Mouse (Mus musculus): Measurements from ENCODE around the gene Olfr1411.

Gene Olfr1411

GRCm38 (mm10) chr1:92643691-92644090, 49.5 kb downstream of the Olfr1411 start:
- TF ChIP-seq CTCF (conservative IDR thresholded peaks at IDR 0.05; ENCODE audit: low read length) (no peak), POU5F1 (IDR thresholded peaks at IDR 0.05; ENCODE audit: borderline replicate concordance, low read length) (no peak), NANOG (IDR thresholded peaks at IDR 0.05; ENCODE audit: borderline replicate concordance, low read length) (no peak)
- Histone ChIP-seq H3K27me3 (ENCODE audit: insufficient read depth, low read length) (peaks cover 21% of the 10 kb centered on the region), H3K9me3 (ENCODE audit: low read length) (no peaks in the 10 kb centered on the region), H3K36me3 (ENCODE audit: insufficient read depth, low read length) (peaks cover 14% of the 10 kb centered on the region), H3K4me1 (replicated peaks; ENCODE audit: low read depth, low read length) (peaks cover 46% of the 10 kb centered on the region), H3K4me3 (replicated peaks; ENCODE audit: low read length) (no peak overlapping the region)

- Histone ChIP-seq H3K36me3 (ENCODE audit: insufficient read depth, low read length) (peaks cover 2% of the 10 kb centered on the region; the same call in 1 of the 2 replicates), H3K9me3 (ENCODE audit: low read length) (no peaks in the 10 kb centered on the region), H3K4me3 (replicated peaks; ENCODE audit: low read length) (no peak overlapping the region), H3K4me1 (replicated peaks; ENCODE audit: low read depth, low read length) (peaks cover 34% of the 10 kb centered on the region), H3K27me3 (ENCODE audit: insufficient read depth, low read length) (peaks cover 21% of the 10 kb centered on the region)
- TF ChIP-seq POU5F1 (IDR thresholded peaks at IDR 0.05; ENCODE audit: borderline replicate concordance, low read length) (no peak), CTCF (conservative IDR thresholded peaks at IDR 0.05; ENCODE audit: low read length) (no peak), NANOG (IDR thresholded peaks at IDR 0.05; ENCODE audit: borderline replicate concordance, low read length) (no peak)
Observed at GRCm38 (mm10) chr1:92644916-92645315, 50.7 kb downstream of the Olfr1411 start.

- peaks cover 24% of the 10 kb centered on the region for H3K27me3 ChIP-seq (ENCODE audit: insufficient read depth, low read length)
- TF ChIP-seq POU5F1 (IDR thresholded peaks at IDR 0.05; ENCODE audit: borderline replicate concordance, low read length) (no peak), CTCF (conservative IDR thresholded peaks at IDR 0.05; ENCODE audit: low read length) (no peak), NANOG (IDR thresholded peaks at IDR 0.05; ENCODE audit: borderline replicate concordance, low read length) (no peak)
- no peaks in the 10 kb centered on the region for H3K9me3 ChIP-seq (ENCODE audit: low read length)
- no peak overlapping the region for H3K4me3 ChIP-seq (replicated peaks; ENCODE audit: low read length)
- H3K4me1 ChIP-seq (replicated peaks; ENCODE audit: low read depth, low read length) = peaks cover 22% of the 10 kb centered on the region
- no peaks in the 10 kb centered on the region for H3K36me3 ChIP-seq (ENCODE audit: insufficient read depth, low read length)
Observed at GRCm38 (mm10) chr1:92646111-92646510, 51.9 kb downstream of the Olfr1411 start.

GRCm38 (mm10) chr1:92646601-92647000, 52.4 kb downstream of the Olfr1411 start:
- no peaks in the 10 kb centered on the region for H3K9me3 ChIP-seq (ENCODE audit: low read length)
- H3K27me3 ChIP-seq (ENCODE audit: insufficient read depth, low read length) = peaks cover 24% of the 10 kb centered on the region
- H3K4me3 ChIP-seq (replicated peaks; ENCODE audit: low read length) = no peak overlapping the region
- TF ChIP-seq NANOG (IDR thresholded peaks at IDR 0.05; ENCODE audit: borderline replicate concordance, low read length) = no peak
- no peak for TF ChIP-seq CTCF (conservative IDR thresholded peaks at IDR 0.05; ENCODE audit: low read length)
- H3K4me1 ChIP-seq (replicated peaks; ENCODE audit: low read depth, low read length) = peaks cover 19% of the 10 kb centered on the region
- no peaks in the 10 kb centered on the region for H3K36me3 ChIP-seq (ENCODE audit: insufficient read depth, low read length)

- TF ChIP-seq NANOG (IDR thresholded peaks at IDR 0.05; ENCODE audit: borderline replicate concordance, low read length) (no peak), POU5F1 (IDR thresholded peaks at IDR 0.05; ENCODE audit: borderline replicate concordance, low read length) (no peak), CTCF (conservative IDR thresholded peaks at IDR 0.05; ENCODE audit: low read length) (no peak)
- Histone ChIP-seq H3K4me1 (replicated peaks; ENCODE audit: low read depth, low read length) (peaks cover 18% of the 10 kb centered on the region), H3K4me3 (replicated peaks; ENCODE audit: low read length) (no peak overlapping the region), H3K9me3 (ENCODE audit: low read length) (no peaks in the 10 kb centered on the region), H3K36me3 (ENCODE audit: insufficient read depth, low read length) (no peaks in the 10 kb centered on the region), H3K27me3 (ENCODE audit: insufficient read depth, low read length) (peaks cover 25% of the 10 kb centered on the region)
Observed at GRCm38 (mm10) chr1:92647026-92647425, 52.8 kb downstream of the Olfr1411 start.

All from E14TG2a.4 (cell line).